Mouse (Mus musculus) kidney, postnatal 0 days (tissue): ENCODE measurements at regions not wholly inside any gene's neighbourhood (a gene's known extent, or its start where the extent isn't known, plus 50 kb on each side); places are given as distances from the start of the nearest gene placed in this dataset. TPM values are rescaled to one million over a fixed set of nuclear protein-coding genes. Genes with fewer than 3 reads are reported as not detected.

Experiments used
- ATAC-seq: fragments of 200-750 bp; cut with Nextera tagmentation; replicated peaks from 2 replicates; pipeline ENCODE4 v1.8.0; 2017; ENCODE audit warnings: low read depth, moderate number of reproducible peaks, moderate TSS enrichment, moderate library complexity; ENCODE audit not compliant: low FRiP score
- DNase-seq: peaks from one replicate; pipeline ENCODE4 v3.0.0-alpha.2; 2016; ENCODE audit warnings: low spot score
- H3K27ac ChIP-seq: fragments of 300-500 bp; sonication (generic); 2 replicates; pipeline ENCODE4 v1.5.1; 2014; ENCODE audit warnings: mild to moderate bottlenecking
- H3K27me3 ChIP-seq: fragments of 300-500 bp; sonication (generic); 2 replicates; pipeline ENCODE4 v1.6.1; 2014; ENCODE audit warnings: low read length, mixed read lengths; ENCODE audit not compliant: insufficient read depth
- H3K36me3 ChIP-seq: fragments of 300-500 bp; sonication (generic); 2 replicates; pipeline ENCODE4 v1.6.1; 2014; ENCODE audit warnings: low read length, mixed read lengths; ENCODE audit not compliant: insufficient read depth
- H3K4me1 ChIP-seq: fragments of 300-500 bp; sonication (generic); replicated peaks from 2 replicates; pipeline ENCODE4 v1.6.1; 2014; ENCODE audit warnings: antibody characterized with exemption, low read length, mixed read lengths; ENCODE audit not compliant: insufficient read depth
- H3K4me2 ChIP-seq: fragments of 300-500 bp; sonication (generic); 2 replicates; pipeline ENCODE4 v1.6.1; 2014; ENCODE audit warnings: mild to moderate bottlenecking, low read length, moderate library complexity, mixed read lengths
- H3K4me3 ChIP-seq: fragments of 300-500 bp; sonication (generic); replicated peaks from 2 replicates; pipeline ENCODE4 v1.5.1; 2014; ENCODE audit warnings: low read depth, low read length
- H3K9ac ChIP-seq: fragments of 300-500 bp; sonication (generic); 2 replicates; pipeline ENCODE4 v1.6.1; 2014; ENCODE audit warnings: low read depth, low read length
- H3K9me3 ChIP-seq: fragments of 300-500 bp; sonication (generic); replicated peaks from 2 replicates; pipeline ENCODE4 v1.6.1; 2016; ENCODE audit warnings: low read length, inconsistent platforms, mixed read lengths
- CTCF ChIP-seq: IDR thresholded peaks from 2 replicates; pipeline ENCODE4 v1.5.1; 2016; ENCODE audit warnings: antibody characterized with exemption, low read depth, mild to moderate bottlenecking, moderate library complexity
- WGBS: fragments of 180-500 bp; shearing (Covaris S2); extraction: QIAGEN DNeasy Blood & Tissue Kit; methylation state at CpG from one replicate; pipeline ENCODE4 v1.1.7; 2014; 5-methylcytosine and 5-hydroxymethylcytosine counted together
- microRNA-seq: library from miRNA; unstranded; fragments of <30 nt; microRNA quantifications from one replicate; pipeline ENCODE4, GENCODE M21; 2016

DNA sequence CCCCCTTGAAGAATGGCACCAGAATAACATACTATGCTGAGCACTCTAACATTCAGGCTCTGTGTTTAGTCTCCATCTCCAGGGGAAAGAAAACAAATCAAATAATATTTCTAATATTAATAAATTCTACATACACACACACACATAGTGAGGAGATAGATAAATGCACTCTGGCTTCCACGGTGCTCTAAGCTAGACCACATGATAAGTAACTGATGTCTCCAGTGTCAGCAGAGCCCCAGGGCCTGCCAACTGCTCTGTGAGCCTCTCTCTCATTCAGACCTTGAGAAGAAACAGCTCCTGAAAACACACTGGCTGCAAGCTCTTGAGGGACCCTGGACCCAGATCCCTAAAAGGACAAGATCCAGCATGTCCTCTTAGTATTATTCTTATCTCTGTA lies 56.9 kb upstream of the H2afz start:
- H3K9me3 ChIP-seq: no peaks in the 10 kb centered on the region
- no peak overlapping the region for H3K4me2 ChIP-seq
- no peaks in the 10 kb centered on the region for H3K36me3 ChIP-seq
- H3K27ac ChIP-seq: no peak overlapping the region
- no peak overlapping the region for H3K9ac ChIP-seq
- no peak overlapping the region for H3K4me3 ChIP-seq
- H3K4me1 ChIP-seq: 0 out of 2 replicates have a peak, but pooled peaks cover 5% of the 10 kb centered on the region
- TF ChIP-seq CTCF: no peak
- 23% methylated on average over 1 of the region's 1 CpGs for WGBS
- no peak for DNase-seq
- ATAC-seq: no peak
- H3K27me3 ChIP-seq: no peaks in the 10 kb centered on the region

DNA sequence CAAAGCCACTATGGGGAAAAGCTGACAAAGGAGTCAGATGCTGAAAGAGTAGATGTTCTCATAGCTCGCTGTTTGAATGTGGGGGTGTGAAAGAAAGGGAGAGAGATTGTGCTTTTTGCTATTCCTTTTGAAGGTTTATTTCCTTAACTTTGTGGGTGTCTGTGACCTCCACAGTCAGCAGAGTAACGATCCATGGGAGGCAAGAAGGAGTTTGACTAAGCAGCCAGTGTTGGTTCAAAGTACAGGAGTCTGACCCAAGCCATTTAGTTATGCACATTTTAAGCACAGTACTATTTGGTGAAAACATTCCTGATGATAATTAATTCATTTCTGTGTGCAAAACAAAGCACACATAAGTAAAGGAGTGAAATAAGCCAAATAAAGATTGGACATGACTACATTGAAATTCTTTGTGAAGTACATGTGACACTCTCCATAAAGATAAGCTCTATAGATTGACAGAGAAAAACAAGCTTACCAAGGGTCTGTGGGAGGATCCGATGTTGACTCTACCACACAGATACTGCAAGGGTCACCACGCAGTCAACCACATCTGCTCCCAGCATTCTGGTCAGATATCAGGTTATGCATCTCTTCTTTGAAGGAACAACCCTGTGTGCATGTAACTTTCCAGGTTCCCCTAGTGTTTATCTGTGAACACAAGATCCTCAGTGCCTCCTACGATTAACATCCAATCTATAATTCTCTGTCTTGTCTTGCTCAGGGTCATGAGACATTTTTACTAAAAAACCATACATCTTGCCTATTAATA lies 56.2 kb upstream of the H2afz start:
- no peak for ATAC-seq

DNA sequence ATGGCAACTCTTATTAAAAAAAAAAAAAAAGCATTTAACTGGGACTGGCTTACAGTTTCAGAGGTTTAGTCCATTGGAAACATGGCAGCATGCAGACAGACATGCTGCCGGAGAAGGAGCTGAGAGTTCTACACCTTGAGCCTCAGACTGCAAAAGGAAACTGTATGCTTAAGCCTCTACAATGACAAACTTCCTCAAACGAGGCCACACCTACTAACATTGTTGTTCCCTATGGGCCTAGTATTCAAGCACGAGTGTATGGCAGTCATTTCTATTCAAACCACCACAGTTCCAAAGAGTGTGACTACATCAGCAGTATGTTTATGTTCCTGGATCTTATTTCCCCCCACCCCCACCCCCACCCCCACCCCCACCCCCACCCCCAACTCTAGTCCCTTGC lies 54.2 kb upstream of the H2afz start:
- 86% methylated on average over 3 of the region's 3 CpGs for WGBS
- Histone ChIP-seq H3K27me3 (no peaks in the 10 kb centered on the region), H3K4me1 (0 out of 2 replicates have a peak, but pooled peaks cover 5% of the 10 kb centered on the region), H3K9ac (no peak overlapping the region), H3K36me3 (no peaks in the 10 kb centered on the region), H3K9me3 (no peaks in the 10 kb centered on the region), H3K4me2 (no peak overlapping the region), H3K4me3 (no peak overlapping the region), H3K27ac (no peak overlapping the region)
- ATAC-seq (no peak), DNase-seq (no peak)
- TF ChIP-seq CTCF: no peak

More for the DNA sequence above, 56.2 kb upstream of the H2afz start:
- Histone ChIP-seq H3K4me2 (no peak overlapping the region), H3K4me1 (0 out of 2 replicates have a peak, but pooled peaks cover 5% of the 10 kb centered on the region), H3K9ac (no peak overlapping the region), H3K27ac (0 out of 2 replicates have a peak overlapping the region, but pooled peaks have one; percentile 0), H3K9me3 (no peaks in the 10 kb centered on the region), H3K4me3 (no peak overlapping the region), H3K36me3 (no peaks in the 10 kb centered on the region), H3K27me3 (no peaks in the 10 kb centered on the region)
- TF ChIP-seq CTCF: no peak
- DNase-seq: peak; percentile 56
- WGBS: 27% methylated on average over 5 of the region's 5 CpGs

Small RNA genes lying in the stretch of these regions (microRNA-seq; reads per million reads assigned to microRNA genes)
- not detected for gene Mir6380
